Mouse (Mus musculus) hindbrain, postnatal 0 days (tissue): ENCODE measurements at regions not wholly inside any gene's neighbourhood (a gene's known extent, or its start where the extent isn't known, plus 50 kb on each side); places are given as distances from the start of the nearest gene placed in this dataset.

ENCODE experiments used
- ATAC-seq: fragments of 200-750 bp; cut with Nextera tagmentation; 2 replicates; pipeline ENCODE4 v1.8.0; 2017; ENCODE audit warnings: mild to moderate bottlenecking, moderate TSS enrichment, moderate library complexity
- DNase-seq: peaks from one replicate; pipeline ENCODE4 v3.0.0-alpha.2; 2015; ENCODE audit warnings: low spot score
- H3K27ac ChIP-seq: fragments of 300-500 bp; sonication (generic); 2 replicates; pipeline ENCODE4 v1.5.1; 2014; ENCODE audit warnings: mild to moderate bottlenecking
- H3K27me3 ChIP-seq: fragments of 300-500 bp; sonication (generic); 2 replicates; pipeline ENCODE4 v1.6.1; 2014; ENCODE audit warnings: low read length, mixed read lengths; ENCODE audit not compliant: insufficient read depth
- H3K36me3 ChIP-seq: fragments of 300-500 bp; sonication (generic); 2 replicates; pipeline ENCODE4 v1.6.1; 2014; ENCODE audit warnings: low read length, mixed read lengths; ENCODE audit not compliant: insufficient read depth
- H3K4me1 ChIP-seq: fragments of 300-500 bp; sonication (generic); 2 replicates; pipeline ENCODE4 v1.6.1; 2014; ENCODE audit warnings: antibody characterized with exemption, low read length, mixed read lengths; ENCODE audit not compliant: insufficient read depth
- H3K4me2 ChIP-seq: fragments of 300-500 bp; sonication (generic); 2 replicates; pipeline ENCODE4 v1.6.1; 2014; ENCODE audit warnings: low read depth, mild to moderate bottlenecking, low read length, moderate library complexity, mixed read lengths
- H3K4me3 ChIP-seq: fragments of 300-500 bp; sonication (generic); 2 replicates; pipeline ENCODE4 v1.5.1; 2014; ENCODE audit warnings: low read length
- H3K9ac ChIP-seq: fragments of 300-500 bp; sonication (generic); replicated peaks from 2 replicates; pipeline ENCODE4 v1.6.1; 2014; ENCODE audit warnings: mild to moderate bottlenecking, low read length, moderate library complexity, mixed read lengths
- H3K9me3 ChIP-seq: fragments of 300-500 bp; sonication (generic); 2 replicates; pipeline ENCODE4 v1.6.1; 2016; ENCODE audit warnings: low read length, mixed read lengths
- CTCF ChIP-seq: IDR thresholded peaks from 2 replicates; pipeline ENCODE4 v1.5.1; 2016; ENCODE audit warnings: antibody characterized with exemption, control low read depth, low read depth
- whole genome bisulfite sequencing: fragments of 180-500 bp; shearing (Covaris S2); extraction: QIAGEN DNeasy Blood & Tissue Kit; methylation state at CpG from one replicate; pipeline ENCODE4 v1.1.7; 2014; 5-methylcytosine and 5-hydroxymethylcytosine counted together

DNA sequence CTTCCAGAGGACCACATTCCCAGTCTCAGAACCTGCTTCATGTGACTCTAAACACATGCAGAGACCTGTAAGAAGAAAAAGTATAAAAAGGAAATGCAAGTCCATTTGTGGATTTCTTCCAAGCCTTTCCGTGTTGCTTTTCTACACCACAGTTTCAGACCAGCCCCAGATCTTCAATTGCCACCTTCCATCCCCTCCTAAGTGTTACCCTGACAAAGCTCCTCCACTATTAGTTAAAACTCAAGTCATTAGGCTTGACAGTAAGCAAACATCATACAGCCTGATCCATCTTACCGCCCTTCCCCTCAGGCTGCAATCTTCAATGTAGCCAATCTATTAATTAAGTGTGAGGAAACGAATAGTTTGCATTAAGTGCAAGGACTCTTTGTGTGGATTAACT is 1016.1 kb downstream of the Ttll7 start:
- no peak for DNase-seq
- WGBS, result 83% methylated on average over 3 of the region's 3 CpGs
- H3K4me1 ChIP-seq, result no peaks in the 10 kb centered on the region
- no peaks in the 10 kb centered on the region for H3K9me3 ChIP-seq
- H3K36me3 ChIP-seq, result no peaks in the 10 kb centered on the region
- H3K4me3 ChIP-seq, result no peak overlapping the region
- no peak overlapping the region for H3K27ac ChIP-seq
- no peak overlapping the region for H3K9ac ChIP-seq
- ATAC-seq, result no peak
- H3K4me2 ChIP-seq, result no peak overlapping the region
- TF ChIP-seq CTCF, result no peak
- no peaks in the 10 kb centered on the region for H3K27me3 ChIP-seq

GRCm38 (mm10) chr3:147853346-147853745 is 1001.2 kb downstream of the Ttll7 start:
- peak; percentile 59 for DNase-seq
- H3K27me3 ChIP-seq, result no peaks in the 10 kb centered on the region
- WGBS, result 50% methylated on average over 4 of the region's 4 CpGs

DNA sequence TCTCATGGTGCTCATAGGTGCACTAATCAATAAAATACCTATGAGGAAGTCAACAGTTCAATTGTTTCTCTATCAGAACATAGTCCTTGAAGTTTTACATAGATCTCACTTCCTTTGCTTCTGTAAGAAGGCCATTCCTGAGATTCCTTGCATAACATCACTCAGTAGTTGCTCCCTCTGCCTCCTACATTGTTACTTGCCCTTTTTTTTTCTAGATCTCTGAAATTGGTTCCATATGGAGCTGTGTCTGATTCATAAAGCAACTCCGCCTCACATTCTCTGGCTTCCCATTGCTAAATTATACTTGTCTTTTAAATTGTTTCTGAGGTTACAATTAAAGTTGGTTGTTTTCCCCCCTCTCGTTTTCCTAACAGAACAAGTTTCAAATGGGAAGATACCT is 1000.7 kb downstream of the Ttll7 start:
- H3K27me3 ChIP-seq, result no peaks in the 10 kb centered on the region
- no peaks in the 10 kb centered on the region for H3K9me3 ChIP-seq
- H3K4me2 ChIP-seq, result no peak overlapping the region
- H3K4me3 ChIP-seq, result no peak overlapping the region
- 90% methylated on average over 2 of the region's 2 CpGs for whole genome bisulfite sequencing
- no peak overlapping the region for H3K27ac ChIP-seq
- no peak overlapping the region for H3K9ac ChIP-seq
- ATAC-seq (no peak), DNase-seq (no peak)
- no peaks in the 10 kb centered on the region for H3K36me3 ChIP-seq
- TF ChIP-seq CTCF, result no peak
- H3K4me1 ChIP-seq, result no peaks in the 10 kb centered on the region

More at GRCm38 (mm10) chr3:147853346-147853745, 1001.2 kb downstream of the Ttll7 start:
- Histone ChIP-seq H3K9ac (no peak overlapping the region), H3K4me1 (no peaks in the 10 kb centered on the region), H3K36me3 (no peaks in the 10 kb centered on the region), H3K4me3 (no peak overlapping the region), H3K4me2 (no peak overlapping the region), H3K9me3 (no peaks in the 10 kb centered on the region), H3K27ac (no peak overlapping the region)
- TF ChIP-seq CTCF, result no peak
- ATAC-seq, result no peak

GRCm38 (mm10) chr3:147841357-147841756 is 989.2 kb downstream of the Ttll7 start:
- WGBS, result 78% methylated on average over 3 of the region's 3 CpGs
- Histone ChIP-seq H3K27ac (no peak overlapping the region), H3K4me3 (no peak overlapping the region), H3K4me1 (no peaks in the 10 kb centered on the region), H3K4me2 (no peak overlapping the region), H3K9me3 (no peaks in the 10 kb centered on the region), H3K27me3 (no peaks in the 10 kb centered on the region), H3K36me3 (no peaks in the 10 kb centered on the region), H3K9ac (no peak overlapping the region)
- TF ChIP-seq CTCF, result no peak
- ATAC-seq, result no peak
- no peak for DNase-seq

DNA sequence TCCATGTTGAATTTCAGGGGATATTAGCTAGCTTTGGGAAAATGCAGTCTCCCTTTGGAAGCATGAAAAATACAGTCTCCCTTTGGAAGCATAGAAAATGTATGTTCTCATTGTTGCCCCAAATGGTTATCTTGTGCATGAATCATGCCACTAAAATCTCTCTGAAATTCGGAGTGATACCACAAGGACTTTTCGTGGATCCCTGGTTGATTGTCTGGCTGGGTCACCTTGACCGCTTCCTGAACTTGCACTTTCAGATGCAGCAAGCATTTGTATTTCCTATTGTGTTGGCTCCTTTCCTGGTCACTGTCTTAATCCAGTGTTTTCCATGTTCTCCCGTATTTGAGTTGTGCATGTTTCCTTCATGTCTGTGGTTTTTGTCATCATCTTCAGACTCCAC is 986.6 kb downstream of the Ttll7 start:
- H3K4me3 ChIP-seq, result no peak overlapping the region
- WGBS, result 89% methylated on average over 4 of the region's 4 CpGs
- TF ChIP-seq CTCF, result no peak

DNA sequence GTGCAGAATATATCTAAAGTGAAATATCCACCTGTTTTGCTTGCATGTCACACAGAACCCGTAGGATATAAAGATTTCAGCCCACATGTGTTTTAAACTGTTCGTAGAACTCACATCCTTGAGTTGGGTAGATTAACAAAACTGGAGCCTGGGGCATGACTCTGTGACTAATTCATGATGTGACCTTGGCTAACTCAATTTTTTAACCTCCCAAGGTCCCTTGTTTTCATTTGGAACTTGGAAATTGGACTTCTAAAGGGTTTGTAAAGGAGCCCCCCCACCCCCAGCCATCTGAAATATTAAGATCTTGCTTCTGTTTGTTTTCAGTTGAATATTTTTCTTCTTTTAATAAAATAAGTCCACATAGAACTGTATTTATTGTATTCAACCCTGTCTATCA is 983.5 kb downstream of the Ttll7 start:
- no peak for DNase-seq
- H3K4me3 ChIP-seq, result no peak overlapping the region
- no peak overlapping the region for H3K4me2 ChIP-seq
- TF ChIP-seq CTCF, result no peak
- no peaks in the 10 kb centered on the region for H3K36me3 ChIP-seq
- no peak overlapping the region for H3K9ac ChIP-seq
- H3K27ac ChIP-seq, result no peak overlapping the region
- 93% methylated on average over 2 of the region's 2 CpGs for WGBS
- H3K27me3 ChIP-seq, result no peaks in the 10 kb centered on the region
- ATAC-seq, result no peak
- H3K9me3 ChIP-seq, result no peaks in the 10 kb centered on the region
- no peaks in the 10 kb centered on the region for H3K4me1 ChIP-seq

More for the DNA sequence above, 986.6 kb downstream of the Ttll7 start:
- no peak for DNase-seq
- Histone ChIP-seq H3K9ac (no peak overlapping the region), H3K9me3 (no peaks in the 10 kb centered on the region), H3K27ac (no peak overlapping the region), H3K4me2 (no peak overlapping the region), H3K4me1 (no peaks in the 10 kb centered on the region), H3K36me3 (no peaks in the 10 kb centered on the region), H3K27me3 (no peaks in the 10 kb centered on the region)
- no peak for ATAC-seq

GRCm38 (mm10) chr3:147825337-147825736 is 973.2 kb downstream of the Ttll7 start:
- Histone ChIP-seq H3K4me3 (no peak overlapping the region), H3K4me1 (no peaks in the 10 kb centered on the region), H3K9ac (no peak overlapping the region), H3K36me3 (no peaks in the 10 kb centered on the region), H3K27me3 (no peaks in the 10 kb centered on the region), H3K9me3 (no peaks in the 10 kb centered on the region), H3K4me2 (no peak overlapping the region), H3K27ac (no peak overlapping the region)
- TF ChIP-seq CTCF, result no peak
- 90% methylated on average over 1 of the region's 1 CpGs for WGBS
- no peak for DNase-seq
- ATAC-seq, result no peak
